Mouse (Mus musculus) heart, postnatal 0 days (tissue): ENCODE measurements around the gene Rab11fip3. TPM values are rescaled to one million over a fixed set of nuclear protein-coding genes. Genes with fewer than 3 reads are reported as not detected.

Experiments
- ATAC-seq: fragments of 200-750 bp; cut with Nextera tagmentation; 2 replicates; pipeline ENCODE4 v1.8.0; 2017; ENCODE audit warnings: low read depth, moderate number of reproducible peaks, moderate library complexity; ENCODE audit not compliant: insufficient read depth
- DNase-seq: peaks from one replicate; pipeline ENCODE4 v3.0.0-alpha.2; 2016; ENCODE audit warnings: low spot score
- H3K27ac ChIP-seq: fragments of 300-500 bp; sonication (generic); 2 replicates; pipeline ENCODE4 v1.5.1; 2014; ENCODE audit warnings: low read depth, mild to moderate bottlenecking
- H3K27me3 ChIP-seq: fragments of 300-500 bp; sonication (generic); 2 replicates; pipeline ENCODE4 v1.6.1; 2014; ENCODE audit warnings: low read length, mixed read lengths; ENCODE audit not compliant: control insufficient read depth, insufficient read depth
- H3K36me3 ChIP-seq: fragments of 300-500 bp; sonication (generic); replicated peaks from 2 replicates; pipeline ENCODE4 v1.6.1; 2014; ENCODE audit warnings: low read length, mixed read lengths; ENCODE audit not compliant: control insufficient read depth, insufficient read depth
- H3K4me1 ChIP-seq: fragments of 300-500 bp; sonication (generic); 2 replicates; pipeline ENCODE4 v1.6.1; 2014; ENCODE audit warnings: antibody characterized with exemption; ENCODE audit not compliant: control insufficient read depth, insufficient read depth
- H3K4me2 ChIP-seq: fragments of 300-500 bp; sonication (generic); 2 replicates; pipeline ENCODE4 v1.6.1; 2014; ENCODE audit warnings: low read depth, mild to moderate bottlenecking, low read length, moderate library complexity
- H3K4me3 ChIP-seq: fragments of 300-500 bp; sonication (generic); 2 replicates; pipeline ENCODE4 v1.5.1; 2014; ENCODE audit warnings: low read depth, low read length
- H3K9ac ChIP-seq: fragments of 300-500 bp; sonication (generic); replicated peaks from 2 replicates; pipeline ENCODE4 v1.6.1; 2014; ENCODE audit warnings: low read depth, low read length, mixed read lengths
- H3K9me3 ChIP-seq: fragments of 300-500 bp; sonication (generic); replicated peaks from 2 replicates; pipeline ENCODE4 v1.6.1; 2016; ENCODE audit warnings: low read length; ENCODE audit not compliant: control insufficient read depth
- CTCF ChIP-seq: IDR thresholded peaks from 2 replicates; pipeline ENCODE4 v1.5.1; 2016; ENCODE audit warnings: antibody characterized with exemption, control low read depth, low read depth
- EP300 ChIP-seq: IDR thresholded peaks from 2 replicates; pipeline ENCODE4 v1.6.1; 2016; ENCODE audit warnings: antibody characterized with exemption, low read depth
- WGBS: fragments of 180-500 bp; shearing (Covaris S2); extraction: QIAGEN DNeasy Blood & Tissue Kit; methylation state at CpG from one replicate; pipeline ENCODE4 v1.1.7; 2014; 5-methylcytosine and 5-hydroxymethylcytosine counted together
- polyA plus RNA-seq: library from polyadenylated mRNA; unstranded; fragments of >200 nt; fragmentation: Nextera tagmentation; extraction: Ambion mirVana; gene quantifications from 2 replicates; pipeline ENCODE4 v1.2.1, GENCODE M21; 2015
- total RNA-seq: library from RNA; depleted of rRNA; stranded (reverse); fragments of >200 nt; gene quantifications from 2 replicates; pipeline ENCODE4 v1.2.3, GENCODE M21; 2014; ENCODE audit warnings: low replicate concordance

Gene Rab11fip3
- total and polyA plus RNA-seq, 2 experiments from 2014 or later, result 7.9 to 8.7 TPM

GRCm38 (mm10) chr17:26064916-26065315 is 4.4 kb downstream of the Rab11fip3 start:
- H3K9ac ChIP-seq, result peak overlapping the region; percentile 20; the same call in 1 of the 2 replicates
- H3K27me3 ChIP-seq, result no peaks in the 10 kb centered on the region
- ATAC-seq (no peak), DNase-seq (no peak)
- H3K4me1 ChIP-seq, result peaks cover 42% of the 10 kb centered on the region
- H3K36me3 ChIP-seq, result no peaks in the 10 kb centered on the region; the same call in 1 of the 2 replicates
- H3K4me2 ChIP-seq, result 0 out of 2 replicates have a peak overlapping the region, but pooled peaks have one; percentile 10
- TF ChIP-seq EP300 (no peak), CTCF (no peak)
- H3K9me3 ChIP-seq, result no peaks in the 10 kb centered on the region
- peak overlapping the region; percentile 44 for H3K27ac ChIP-seq
- WGBS, result 46% methylated on average over 6 of the region's 6 CpGs
- no peak overlapping the region for H3K4me3 ChIP-seq

GRCm38 (mm10) chr17:26057787-26058567 is 11.4 kb downstream of the Rab11fip3 start:
- no peak for ATAC-seq
- H3K36me3 ChIP-seq, result no peaks in the 10 kb centered on the region; the same call in 1 of the 2 replicates
- no peak for TF ChIP-seq CTCF
- TF ChIP-seq EP300, result no peak
- H3K4me1 ChIP-seq, result no peaks in the 10 kb centered on the region
- DNase-seq, result no peak
- H3K4me2 ChIP-seq, result no peak overlapping the region
- 70% methylated on average over 9 of the region's 9 CpGs for WGBS
- no peak overlapping the region for H3K27ac ChIP-seq
- H3K9ac ChIP-seq, result no peak overlapping the region
- H3K4me3 ChIP-seq, result no peak overlapping the region
- H3K27me3 ChIP-seq, result no peaks in the 10 kb centered on the region
- H3K9me3 ChIP-seq, result no peaks in the 10 kb centered on the region

GRCm38 (mm10) chr17:26057278-26057677 is 12.1 kb downstream of the Rab11fip3 start:
- 84% methylated on average over 8 of the region's 8 CpGs for WGBS
- H3K9ac ChIP-seq, result no peak overlapping the region
- TF ChIP-seq EP300, result no peak
- no peak overlapping the region for H3K4me3 ChIP-seq
- H3K27ac ChIP-seq, result no peak overlapping the region
- DNase-seq, result no peak
- no peak for ATAC-seq
- H3K4me2 ChIP-seq, result no peak overlapping the region
- H3K27me3 ChIP-seq, result no peaks in the 10 kb centered on the region
- no peaks in the 10 kb centered on the region for H3K9me3 ChIP-seq
- H3K4me1 ChIP-seq, result no peaks in the 10 kb centered on the region
- H3K36me3 ChIP-seq, result no peaks in the 10 kb centered on the region

DNA sequence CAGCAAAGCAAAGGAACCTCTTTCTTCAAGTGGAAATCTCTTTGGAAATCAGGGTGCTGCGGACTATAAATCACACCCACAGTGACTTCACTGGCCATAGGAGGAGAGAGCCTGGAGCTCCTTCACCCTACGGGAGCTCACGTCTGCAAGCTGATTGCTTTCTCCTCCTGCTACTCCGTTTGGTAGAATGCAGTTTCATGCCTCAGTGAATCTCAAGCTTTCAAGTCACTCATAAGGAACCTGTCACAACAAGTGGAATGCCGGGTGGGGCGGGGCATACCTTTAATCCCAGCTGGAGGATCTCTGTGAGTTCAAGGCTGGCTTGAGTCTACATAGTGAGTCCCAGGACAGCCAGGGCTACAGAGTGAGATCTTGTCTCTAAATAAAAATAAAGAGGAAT is 14.2 kb downstream of the Rab11fip3 start:
- 72% methylated on average over 6 of the region's 6 CpGs for WGBS
- no peaks in the 10 kb centered on the region for H3K27me3 ChIP-seq
- H3K9me3 ChIP-seq, result no peaks in the 10 kb centered on the region
- DNase-seq (no peak), ATAC-seq (no peak)
- H3K9ac ChIP-seq, result no peak overlapping the region
- H3K4me3 ChIP-seq, result no peak overlapping the region
- TF ChIP-seq CTCF (no peak), EP300 (no peak)
- H3K27ac ChIP-seq, result no peak overlapping the region
- H3K36me3 ChIP-seq, result no peaks in the 10 kb centered on the region
- no peak overlapping the region for H3K4me2 ChIP-seq
- no peaks in the 10 kb centered on the region for H3K4me1 ChIP-seq

GRCm38 (mm10) chr17:26054133-26054845 is 15.1 kb downstream of the Rab11fip3 start:
- WGBS, result 48% methylated on average over 17 of the region's 17 CpGs
- H3K9me3 ChIP-seq, result no peaks in the 10 kb centered on the region
- no peak overlapping the region for H3K9ac ChIP-seq
- TF ChIP-seq EP300 (no peak), CTCF (no peak)
- H3K4me1 ChIP-seq, result no peaks in the 10 kb centered on the region
- no peak for DNase-seq
- no peaks in the 10 kb centered on the region for H3K36me3 ChIP-seq
- H3K27me3 ChIP-seq, result no peaks in the 10 kb centered on the region
- no peak overlapping the region for H3K4me2 ChIP-seq
- no peak for ATAC-seq
- H3K27ac ChIP-seq, result no peak overlapping the region
- no peak overlapping the region for H3K4me3 ChIP-seq
